Mouse (Mus musculus): ENCODE measurements at regions not wholly inside any gene's neighbourhood (a gene's known extent, or its start where the extent isn't known, plus 50 kb on each side); places are given as distances from the start of the nearest gene placed in this dataset.

DNA sequence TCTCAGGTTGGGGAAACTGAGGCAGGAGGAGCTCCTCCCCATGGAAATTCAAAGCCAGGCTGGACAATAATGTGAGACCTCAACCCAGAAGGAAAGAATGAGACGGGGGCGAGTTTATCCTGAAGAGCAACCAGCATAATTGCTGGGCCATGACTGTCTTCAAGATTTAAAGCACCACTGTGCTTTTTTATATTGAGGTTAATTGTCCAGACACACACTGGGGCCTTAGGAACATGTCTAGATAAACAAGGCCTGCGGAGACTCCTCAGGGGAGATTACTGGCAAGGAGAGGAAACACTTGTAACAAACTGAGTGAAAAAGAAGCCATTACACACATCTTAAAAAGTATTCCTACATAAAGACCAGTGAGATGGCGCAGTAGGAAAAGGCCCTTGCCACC lies 91.0 kb upstream of the Aco1 start:
- TF ChIP-seq CTCF (IDR thresholded peaks at IDR 0.05; ENCODE audit: borderline replicate concordance, control insufficient read depth, extremely low read depth, insufficient read depth, low read length, poor library complexity), result no peak
- no peak for TF ChIP-seq POLR2A (IDR thresholded peaks at IDR 0.05; ENCODE audit: control insufficient read depth, extremely low read depth, insufficient read depth, low read length, poor library complexity)
